Mouse (Mus musculus) heart, adult 2 months (tissue): ENCODE data around the gene N4bp3. TPM values are rescaled to one million over a fixed set of nuclear protein-coding genes. Genes with fewer than 3 reads are reported as not detected.
"Not testable (repeated sequence)": the region's sequence is repeated elsewhere in the genome, so short reads cannot be mapped to it uniquely, and the experiment has no call there.

Experiments
- DNase-seq, 2 experiments: peaks; one replicate each; pipeline ENCODE4 v3.0.0; 2021
- H3K27ac ChIP-seq: fragments of 200-600 bp; 2 replicates; pipeline ENCODE4 v1.8.1; 2022
- H3K27me3 ChIP-seq: fragments of 200-500 bp; 2 replicates; pipeline ENCODE4 v1.6.1; 2012; ENCODE audit warnings: mild to moderate bottlenecking, low read length, inconsistent platforms, mixed read lengths; ENCODE audit not compliant: control insufficient read depth, insufficient read depth
- H3K36me3 ChIP-seq: fragments of 200-500 bp; 2 replicates; pipeline ENCODE4 v1.6.1; 2012; ENCODE audit warnings: low read length, inconsistent platforms; ENCODE audit not compliant: control insufficient read depth, insufficient read depth
- H3K4me1 ChIP-seq: fragments of 200-500 bp; 2 replicates; pipeline ENCODE4 v1.6.1; 2011; ENCODE audit warnings: low read length; ENCODE audit not compliant: control insufficient read depth, insufficient read depth
- H3K4me3 ChIP-seq: fragments of 200-600 bp; 2 replicates; pipeline ENCODE4 v1.8.1; 2022
- H3K79me2 ChIP-seq: fragments of 200-500 bp; replicated peaks from 2 replicates; pipeline ENCODE4 v1.6.1; 2012; ENCODE audit warnings: mild to moderate bottlenecking, inconsistent platforms, low read length, moderate library complexity, mixed read lengths; ENCODE audit not compliant: control insufficient read depth, insufficient read depth
- H3K9ac ChIP-seq: fragments of 200-500 bp; 2 replicates; pipeline ENCODE4 v1.6.1; 2012; ENCODE audit warnings: low read depth, mild to moderate bottlenecking, control low read depth, inconsistent platforms, low read length, mixed read lengths
- CTCF ChIP-seq: fragments of 200-600 bp; IDR thresholded peaks from 2 replicates; pipeline ENCODE4 v1.8.1; 2022; ENCODE audit warnings: antibody characterized with exemption, mild to moderate bottlenecking, moderate library complexity
- EP300 ChIP-seq: fragments of 200-500 bp; IDR thresholded peaks from 2 replicates; pipeline ENCODE4 v1.6.1; 2011; ENCODE audit warnings: low read depth, low read length, control low read depth; ENCODE audit not compliant: insufficient read depth
- POLR2A ChIP-seq: fragments of 200-500 bp; IDR thresholded peaks from 2 replicates; pipeline ENCODE4 v1.6.1; 2011; ENCODE audit warnings: mild to moderate bottlenecking, low read depth, low read length, control low read depth; ENCODE audit not compliant: insufficient read depth
- WGBS: fragments of 180-500 bp; shearing (Covaris S2); methylation state at CpG from one replicate; pipeline ENCODE4 v1.1.7; 2018; 5-methylcytosine and 5-hydroxymethylcytosine counted together
- intact Hi-C: fragments of 180-260 bp; cut with DNase I; formaldehyde crosslinking; loops from one replicate; pipeline ENCODE4 v1.15.1; 2025
- polyA plus RNA-seq: library from polyadenylated mRNA; depleted of rRNA; stranded (reverse); fragments of >200 nt; gene quantifications from 2 replicates; pipeline ENCODE4 v1.2.3, GENCODE M21; 2012
- total RNA-seq, 2 experiments: library from RNA; stranded (reverse); gene quantifications; 2 replicates each; pipeline ENCODE4 v1.2.3; 2021

The N4bp3 gene
- total and polyA plus RNA-seq, 3 experiments, result 8.2 to 10.7 (median 10.2) TPM

GRCm38 (mm10) chr11:51615601-51616000 lies 35.0 kb downstream of the N4bp3 start:
- peak overlapping the region; percentile 39 for H3K4me3 ChIP-seq
- 0 out of 2 replicates have a peak, but pooled peaks have one; percentile 58 for TF ChIP-seq EP300
- TF ChIP-seq CTCF, result 0 out of 2 replicates have a peak, but pooled peaks have one; percentile 1
- TF ChIP-seq POLR2A, result peak; percentile 98
- peak; percentile 81 to 84 for DNase-seq
- peak overlapping the region; percentile 79 for H3K9ac ChIP-seq
- no peaks in the 10 kb centered on the region for H3K27me3 ChIP-seq
- H3K36me3 ChIP-seq, result no peaks in the 10 kb centered on the region
- peaks cover 4% of the 10 kb centered on the region for H3K4me1 ChIP-seq
- intact Hi-C loops, result loop anchor here (5.0 kb wide), 1 partner anchor 142 kb away; no protein-coding TSS in a partner anchor
- H3K79me2 ChIP-seq, result no peaks in the 10 kb centered on the region
- WGBS, result under 1% methylated on average over 14 of the region's 14 CpGs
- peak overlapping the region; percentile 95 for H3K27ac ChIP-seq

DNA sequence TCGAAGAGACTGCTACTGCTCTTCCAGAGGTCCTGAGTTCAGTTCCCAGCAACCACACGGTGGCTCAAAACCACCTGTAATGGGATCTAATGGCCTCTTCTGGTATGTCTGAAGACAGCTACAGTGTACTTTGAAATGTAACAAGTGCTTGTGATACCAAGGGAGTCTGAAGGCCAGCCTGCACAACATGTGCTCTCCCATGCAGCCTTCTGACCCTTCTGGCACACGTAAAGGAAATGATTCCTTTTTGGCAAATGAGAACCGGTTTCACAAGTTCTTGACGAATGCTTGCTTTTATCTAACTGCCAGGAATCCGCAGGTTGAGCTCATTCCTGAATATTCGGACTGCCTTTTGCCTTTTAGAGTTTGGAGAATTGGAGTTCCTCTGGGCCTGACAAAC lies 35.5 kb downstream of the N4bp3 start:
- no peak for TF ChIP-seq CTCF
- TF ChIP-seq POLR2A, result no peak
- no peak for TF ChIP-seq EP300
- intact Hi-C loops, result loop anchor here (5.0 kb wide), 1 partner anchor 142 kb away; no protein-coding TSS in a partner anchor
- H3K36me3 ChIP-seq, result no peaks in the 10 kb centered on the region

GRCm38 (mm10) chr11:51614256-51614655 lies 36.4 kb downstream of the N4bp3 start:
- Histone ChIP-seq H3K4me1 (peaks cover 4% of the 10 kb centered on the region), H3K27me3 (no peaks in the 10 kb centered on the region), H3K4me3 (no peak overlapping the region), H3K9ac (no peak overlapping the region), H3K36me3 (no peaks in the 10 kb centered on the region), H3K27ac (no peak overlapping the region), H3K79me2 (no peaks in the 10 kb centered on the region)
- intact Hi-C loops, result no loop called here
- DNase-seq, result no peak
- WGBS, result 75% methylated on average over 8 of the region's 8 CpGs
- TF ChIP-seq CTCF, result no peak

More for the DNA sequence above, 35.5 kb downstream of the N4bp3 start:
- peak overlapping the region; percentile 39 for H3K4me3 ChIP-seq
- no peaks in the 10 kb centered on the region for H3K79me2 ChIP-seq
- H3K27ac ChIP-seq, result peak overlapping the region; percentile 95
- H3K4me1 ChIP-seq, result peaks cover 4% of the 10 kb centered on the region
- WGBS, result 20% methylated on average over 7 of the region's 7 CpGs
- H3K9ac ChIP-seq, result peak overlapping the region; percentile 79
- no peaks in the 10 kb centered on the region for H3K27me3 ChIP-seq
- DNase-seq, result no peak

GRCm38 (mm10) chr11:51609940-51610339 lies 40.7 kb downstream of the N4bp3 start:
- not testable (repeated sequence) for H3K4me3 ChIP-seq, DNase-seq, H3K4me1 ChIP-seq, H3K27me3 ChIP-seq, H3K27ac ChIP-seq, H3K79me2 ChIP-seq, H3K36me3 ChIP-seq, H3K9ac ChIP-seq
- 77% methylated on average over 5 of the region's 5 CpGs for WGBS
- intact Hi-C loops, result loop anchor here (10.0 kb wide), 1 partner anchor 395 kb away; the partner anchor contains the start of genes Cdkl3 and Ube2b

DNA sequence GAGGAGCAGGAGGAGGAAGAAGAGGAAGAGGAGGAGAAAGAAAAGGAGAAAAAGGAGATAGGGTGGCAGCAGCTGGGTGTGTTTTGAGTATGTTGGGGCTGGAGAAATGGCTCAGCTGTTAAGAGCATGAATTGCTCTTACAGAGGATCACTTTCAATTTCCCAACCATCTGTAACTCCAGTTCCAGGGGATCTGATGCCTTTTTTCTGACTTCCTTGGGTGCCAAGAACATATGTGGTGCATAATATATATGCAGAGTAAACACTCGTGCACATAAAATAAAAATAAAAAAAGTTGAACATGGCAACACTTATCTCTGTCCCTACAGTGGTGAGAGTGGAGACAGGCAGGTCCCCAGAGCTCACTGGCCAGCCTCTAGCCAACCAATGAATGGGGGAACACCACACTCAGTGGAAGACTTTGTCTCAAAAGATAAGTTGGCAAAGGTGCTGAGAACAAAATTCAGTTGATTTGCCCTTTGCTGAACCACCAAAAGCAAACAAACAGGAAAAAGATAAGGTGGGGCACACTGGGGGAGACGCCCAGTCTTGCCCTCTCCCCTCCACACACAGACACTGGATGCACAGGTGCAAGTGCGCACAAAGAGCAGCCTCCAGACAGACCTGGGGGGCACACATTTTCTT lies 41.3 kb downstream of the N4bp3 start:
- intact Hi-C loops, result loop anchor here (10.0 kb wide), 1 partner anchor 395 kb away; the partner anchor contains the start of genes Cdkl3 and Ube2b
- no peak for TF ChIP-seq EP300
- no peak for TF ChIP-seq POLR2A
- TF ChIP-seq CTCF, result no peak
- Histone ChIP-seq H3K27me3 (no peaks in the 10 kb centered on the region), H3K79me2 (no peaks in the 10 kb centered on the region), H3K4me3 (no peak overlapping the region), H3K27ac (no peak overlapping the region), H3K36me3 (peaks cover 8% of the 10 kb centered on the region), H3K4me1 (no peaks in the 10 kb centered on the region; the same call in 1 of the 2 replicates), H3K9ac (no peak overlapping the region)
- DNase-seq, result no peak
- 72% methylated on average over 3 of the region's 3 CpGs for WGBS

GRCm38 (mm10) chr11:51607096-51607738 lies 43.4 kb downstream of the N4bp3 start:
- H3K36me3 ChIP-seq, result peaks cover 20% of the 10 kb centered on the region
- H3K9ac ChIP-seq, result peak overlapping the region; percentile 66
- WGBS, result 6% methylated on average over 15 of the region's 15 CpGs
- no peak for DNase-seq
- H3K27ac ChIP-seq, result peak overlapping the region; percentile 89
- peak overlapping the region; percentile 88 for H3K4me3 ChIP-seq
- H3K4me1 ChIP-seq, result no peaks in the 10 kb centered on the region; the same call in 1 of the 2 replicates
- no peak for TF ChIP-seq CTCF
- TF ChIP-seq EP300, result no peak
- TF ChIP-seq POLR2A, result no peak
- no peaks in the 10 kb centered on the region for H3K79me2 ChIP-seq
- H3K27me3 ChIP-seq, result no peaks in the 10 kb centered on the region
- intact Hi-C loops, result loop anchor here (2.0 to 10.0 kb wide), 2 partner anchors 22 to 398 kb away; partner anchors contain the start of genes Cdkl3, Phykpl and Ube2b
